Mouse (Mus musculus) adipocyte (in vitro differentiated cells): ENCODE measurements around the gene BC055324.
A peak's percentile ranks its signal among the peaks of the same experiment; 100 is the strongest.

Experiments
- DNase-seq: peaks from one replicate; pipeline ENCODE4 v3.0.0-alpha.2; 2016; ENCODE audit warnings: low spot score

Gene BC055324

GRCm38 (mm10) chr1:163953396-163953795, 41.2 kb downstream of the BC055324 start:
- no peak for DNase-seq

DNA sequence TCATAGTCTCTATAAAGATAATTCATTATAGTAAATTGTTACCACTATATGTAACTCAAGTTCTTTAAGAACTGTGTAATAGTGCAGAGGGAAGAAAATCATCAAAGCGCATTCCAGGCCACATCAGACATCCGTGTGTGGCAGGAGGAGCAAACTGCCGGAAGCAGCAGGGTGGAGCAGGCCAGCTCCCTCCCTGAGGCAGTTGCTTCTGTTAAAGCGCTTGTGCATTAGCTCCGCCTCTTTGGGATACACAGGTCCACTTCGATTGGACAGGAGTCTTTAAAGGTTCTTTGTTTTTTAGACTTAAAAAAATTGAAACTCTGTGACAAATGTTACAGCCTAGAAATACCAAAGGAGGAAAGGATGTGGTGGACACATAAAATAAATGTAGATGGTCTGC, 52.5 kb downstream of the BC055324 start:
- no peak for DNase-seq

DNA sequence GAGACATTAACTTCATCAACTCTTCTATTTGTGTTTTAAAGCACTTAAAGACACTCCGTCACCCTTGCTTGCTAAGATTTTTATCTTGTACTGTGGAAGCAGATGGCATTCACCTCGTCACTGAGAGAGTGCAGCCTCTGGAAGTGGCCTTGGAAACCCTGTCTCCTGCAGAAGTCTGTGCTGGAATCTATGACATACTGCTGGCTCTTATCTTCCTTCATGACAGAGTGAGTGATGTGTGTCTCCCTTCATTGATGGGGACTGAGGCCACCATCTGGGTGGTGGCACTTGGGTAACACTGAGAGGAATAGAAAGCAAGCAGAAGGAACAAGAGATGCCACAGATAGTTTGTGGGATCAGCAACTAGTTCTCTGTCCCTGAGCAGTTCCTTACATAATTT, 60.0 kb downstream of the BC055324 start:
- DNase-seq: no peak

GRCm38 (mm10) chr1:163931801-163932200, 62.8 kb downstream of the BC055324 start:
- no peak for DNase-seq

DNA sequence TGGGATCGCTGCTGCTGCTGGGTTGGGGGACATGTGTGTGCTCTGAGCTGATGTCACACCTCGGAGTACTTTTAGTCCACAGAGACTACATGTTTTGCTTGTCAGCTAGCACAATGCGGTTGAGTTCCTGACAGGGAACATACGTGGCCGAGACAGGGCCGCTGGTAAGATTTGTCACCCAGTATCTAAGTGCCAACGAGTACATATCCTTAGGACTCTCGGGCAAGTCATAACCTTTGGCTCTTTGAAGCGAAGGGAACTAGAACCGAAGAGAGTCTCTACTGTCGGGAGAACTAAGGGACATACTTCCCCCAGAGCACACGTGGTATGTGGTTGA, 64.2 kb downstream of the BC055324 start:
- peak; percentile 44 for DNase-seq

- DNase-seq: peak; percentile 94
Measured at GRCm38 (mm10) chr1:163929636-163930457, 64.7 kb downstream of the BC055324 start.

DNA sequence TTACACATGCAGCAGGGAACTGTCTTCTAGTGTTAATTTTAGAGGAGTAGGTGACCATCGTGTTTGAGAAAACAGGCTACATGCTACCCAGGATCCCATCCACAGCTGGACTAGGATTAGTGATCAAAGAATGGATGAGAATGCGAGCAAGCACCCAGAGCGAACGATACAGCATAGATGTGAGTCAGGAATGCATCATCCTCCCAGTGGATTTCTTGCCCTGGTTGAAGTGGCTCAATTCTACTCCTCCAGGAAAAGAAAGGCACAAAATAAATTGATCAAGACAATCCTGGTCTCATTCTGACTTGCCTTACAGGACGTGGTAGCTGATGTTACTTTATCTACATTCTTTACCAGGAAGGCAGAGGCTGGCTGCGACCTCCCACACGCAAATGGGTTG, 65.8 kb downstream of the BC055324 start, which contains the start of gene Scyl3:
TSS of gene Scyl3 (plus strand) at position 255 of the 400 bp plus-strand sequence.
- no peak for DNase-seq

GRCm38 (mm10) chr1:163924093-163924492, 70.5 kb downstream of the BC055324 start:
- no peak for DNase-seq

DNA sequence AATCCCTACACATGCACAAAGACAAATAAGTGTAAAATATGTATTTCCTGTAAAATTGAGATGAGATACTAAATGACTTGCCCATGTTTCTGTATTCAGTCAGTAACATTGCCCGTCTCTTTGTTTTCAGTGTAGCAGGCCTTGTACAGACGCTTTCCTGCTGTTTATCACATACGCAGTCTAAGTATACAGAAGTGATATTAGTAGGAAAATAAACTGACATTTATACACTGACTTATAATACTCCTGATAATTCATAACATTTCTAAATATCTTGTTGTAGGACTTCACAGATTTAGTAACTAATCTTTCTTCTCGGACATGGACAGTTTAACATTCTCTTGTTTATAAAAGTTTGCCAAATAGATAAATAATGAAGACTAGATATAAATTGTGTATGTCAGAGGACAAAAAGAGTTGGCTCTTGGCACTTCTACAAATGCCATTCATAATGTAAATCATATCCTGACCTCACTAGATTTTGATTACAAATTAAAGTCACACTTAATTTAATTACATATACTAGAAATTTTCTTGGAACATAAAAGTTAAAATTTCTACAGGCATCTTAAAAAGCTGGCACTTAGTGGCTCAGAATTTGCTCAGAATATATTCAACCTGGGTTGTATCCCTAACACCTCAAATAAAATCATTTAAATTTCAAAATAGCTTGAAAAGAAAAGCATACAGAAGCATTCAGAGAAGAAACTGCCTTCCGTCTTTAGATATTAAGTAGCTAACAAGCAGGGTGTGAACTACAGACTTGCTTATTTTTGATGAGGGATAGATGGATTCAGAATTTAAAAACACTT, 77.0 kb downstream of the BC055324 start:
- DNase-seq: no peak

- no peak for DNase-seq
Measured at GRCm38 (mm10) chr1:163911981-163912380, 82.6 kb downstream of the BC055324 start.

DNA sequence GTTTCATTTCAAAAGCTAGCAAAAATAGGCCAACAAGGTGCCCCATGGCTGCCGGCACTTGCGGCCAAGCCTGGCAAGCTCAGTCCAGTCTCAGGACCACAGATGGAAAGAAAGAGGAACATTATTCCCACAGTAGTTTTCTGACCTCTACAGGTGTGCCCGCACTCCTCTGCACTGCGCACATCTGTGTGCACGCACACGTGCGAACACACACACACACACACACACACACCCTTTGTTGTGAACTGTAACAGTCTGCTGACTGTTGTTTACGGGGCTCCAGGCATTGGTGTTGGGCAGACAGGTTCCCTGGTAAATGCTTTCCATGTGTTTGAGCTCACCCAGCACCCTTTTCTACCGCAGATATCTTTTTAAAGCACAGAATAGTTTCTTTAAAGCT, 83.8 kb downstream of the BC055324 start:
- DNase-seq: no peak

DNA sequence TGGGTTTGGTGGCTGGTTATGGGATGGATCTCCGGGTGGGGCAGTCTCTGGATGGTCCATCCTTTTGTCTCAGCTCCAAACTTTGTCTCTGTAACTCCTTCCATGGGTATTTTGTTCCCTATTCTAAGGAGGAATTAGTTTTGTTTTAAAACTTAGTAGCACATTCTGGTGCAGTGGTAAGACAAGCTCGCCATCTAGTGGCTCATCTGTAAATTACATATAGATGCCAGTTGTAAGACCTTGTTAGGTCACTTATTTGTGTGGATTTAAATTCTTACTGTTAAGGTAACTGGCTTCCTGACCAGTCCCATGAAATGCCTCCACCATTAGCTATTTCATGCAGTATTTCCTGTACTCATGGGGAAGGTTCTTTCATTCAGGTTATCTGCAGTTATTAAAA, 84.3 kb downstream of the BC055324 start:
- peak; percentile 73 for DNase-seq

GRCm38 (mm10) chr1:163908389-163908788, 86.2 kb downstream of the BC055324 start:
- no peak for DNase-seq

- peak; percentile 18 for DNase-seq
Measured at GRCm38 (mm10) chr1:163907007-163907811, 87.4 kb downstream of the BC055324 start.

DNA sequence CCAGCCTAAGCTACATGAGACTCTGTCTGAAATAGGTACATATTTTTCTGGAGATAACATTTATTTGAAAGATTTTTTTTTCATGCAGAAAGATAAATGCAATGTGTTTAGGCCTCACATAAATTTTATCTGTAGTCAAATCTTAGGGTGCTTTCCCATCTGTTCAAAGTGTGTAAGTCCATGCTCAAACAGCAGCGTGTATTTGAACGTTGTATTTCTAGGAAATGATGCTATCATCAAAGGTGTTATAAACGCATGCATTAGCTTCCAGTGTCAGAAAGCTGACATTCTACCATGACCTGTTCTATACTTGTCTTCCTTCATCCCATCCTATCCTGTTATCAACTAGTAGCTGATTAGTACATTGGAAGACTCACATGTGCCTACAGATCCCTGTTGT, 91.2 kb downstream of the BC055324 start:
- no peak for DNase-seq

DNA sequence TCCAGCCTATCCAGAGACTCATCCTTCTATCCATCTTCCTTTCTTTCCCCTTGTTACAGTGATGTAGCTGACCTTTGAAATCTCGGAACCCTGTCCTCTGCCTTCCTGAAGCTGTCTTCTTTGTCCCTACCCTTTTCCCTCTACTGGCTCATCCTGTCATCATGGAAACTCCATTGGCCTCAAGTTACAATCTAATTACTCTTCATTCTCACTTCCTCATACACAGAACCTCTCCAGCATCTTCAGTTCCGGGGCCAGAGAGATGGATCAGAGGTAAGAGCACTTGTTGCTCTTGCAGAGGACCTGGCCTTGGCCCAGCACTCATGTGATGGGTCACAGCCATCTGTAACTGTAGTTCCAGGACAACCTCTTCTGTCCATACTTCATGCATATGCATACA, 94.4 kb downstream of the BC055324 start:
- no peak for DNase-seq

DNA sequence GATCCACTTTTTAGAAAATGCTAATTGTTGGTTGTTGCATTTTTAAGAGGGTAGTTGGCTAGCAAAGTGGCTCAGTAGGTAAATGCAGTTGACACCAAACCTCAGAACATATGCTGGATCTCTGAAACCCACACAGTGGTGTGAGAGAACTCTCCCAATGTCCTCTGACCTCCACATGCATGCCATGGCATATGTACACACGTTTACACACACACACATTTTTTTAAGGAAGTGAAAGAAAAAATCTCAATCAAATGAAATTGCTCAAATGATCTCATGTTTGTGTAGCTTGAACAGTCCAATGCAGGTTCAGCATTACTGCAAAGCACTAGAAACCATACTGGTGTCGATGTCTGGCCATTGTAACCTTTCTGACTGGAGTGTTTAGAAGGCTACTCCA, 95.0 kb downstream of the BC055324 start:
- DNase-seq: no peak

DNA sequence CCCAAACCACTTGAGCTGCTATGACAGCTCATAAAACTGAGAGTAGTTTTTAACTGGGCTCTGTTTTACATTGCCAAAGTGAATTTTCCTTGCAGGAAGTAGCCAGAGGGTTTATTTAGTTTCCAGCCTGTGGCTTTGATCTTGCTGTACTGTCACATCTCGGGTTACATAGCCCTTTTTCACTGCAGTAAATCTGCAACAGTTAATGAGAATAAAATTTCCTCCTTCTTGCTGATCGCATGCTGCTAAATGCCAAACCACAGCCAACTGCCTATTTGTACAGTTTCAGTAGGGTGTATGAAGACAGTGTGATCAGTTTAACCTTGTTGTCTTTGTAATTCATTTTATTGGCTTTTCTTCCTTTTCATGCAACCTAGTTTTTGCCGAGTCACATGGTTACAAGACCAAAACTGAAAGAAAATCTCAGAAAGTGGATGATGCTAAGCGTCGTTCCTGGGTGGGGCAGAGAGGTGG, 96.3 kb downstream of the BC055324 start:
- no peak for DNase-seq
